Mouse (Mus musculus): Measurements from ENCODE around the gene St6gal1.
A peak's percentile ranks its signal among the peaks of the same experiment; 100 is the strongest.

St6gal1 gene

DNA sequence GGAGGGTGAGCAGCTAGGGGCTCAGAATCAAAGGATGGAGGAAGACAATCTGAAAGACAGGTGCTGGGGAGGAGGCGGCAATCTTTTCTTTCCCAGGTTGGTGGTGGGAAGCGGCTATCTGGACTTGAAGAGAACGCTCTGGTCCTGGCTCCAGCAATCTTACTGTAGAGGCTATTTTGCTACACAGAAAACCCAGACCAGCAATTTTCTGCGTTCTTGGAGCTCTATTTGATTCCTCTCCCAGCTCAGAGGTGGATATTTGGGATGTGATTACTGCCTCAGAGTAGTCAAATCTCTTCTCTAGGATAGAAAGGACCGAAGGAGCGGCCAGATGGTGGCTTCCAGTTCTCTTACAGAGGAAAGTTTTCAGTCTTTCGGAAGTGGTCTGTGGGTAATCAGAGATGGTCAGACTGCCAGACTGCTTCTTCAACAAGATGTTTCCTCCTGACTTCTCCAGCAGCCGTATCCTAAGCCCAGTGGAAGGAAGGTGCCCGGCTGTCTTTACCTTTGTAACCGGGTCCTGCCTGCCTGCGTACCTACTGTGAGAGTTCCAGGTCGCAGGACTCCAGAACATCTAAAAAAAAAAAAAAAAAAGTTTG is 570 bp upstream of the St6gal1 start:
- no peak for DNase-seq

DNA sequence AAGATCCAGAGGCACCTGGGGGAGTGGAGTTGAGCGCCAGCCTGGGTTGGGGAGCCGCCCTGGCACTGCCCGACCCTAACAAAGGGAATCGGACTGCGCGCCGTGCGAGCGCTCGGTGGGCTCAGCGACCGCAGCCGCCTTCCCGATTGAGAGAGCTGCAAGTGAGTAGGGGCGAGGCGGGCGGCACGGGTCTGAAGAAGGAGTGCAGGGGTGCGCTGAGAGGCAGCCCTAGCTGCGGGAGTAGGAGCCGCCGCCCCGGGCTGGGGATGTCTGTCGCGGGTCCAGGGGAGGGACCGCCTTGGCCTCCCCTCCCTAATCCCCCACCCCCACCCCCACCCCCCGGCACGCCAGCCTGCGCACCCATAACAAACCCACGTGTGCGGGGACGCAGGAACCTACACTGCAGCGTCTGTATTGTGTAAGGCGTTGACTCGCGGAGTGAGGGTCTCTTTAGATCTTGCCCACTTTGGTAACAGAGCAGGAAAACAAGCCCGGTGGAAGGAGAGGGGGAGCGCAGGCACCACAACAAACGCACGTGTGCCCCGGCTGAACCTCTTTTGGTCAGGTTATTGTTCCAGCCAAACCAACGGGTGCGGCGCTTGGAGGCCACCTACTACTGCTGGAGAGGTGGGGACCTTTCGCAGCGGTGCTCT is 655 bp downstream of the St6gal1 start:
- DNase-seq = no peak

DNA sequence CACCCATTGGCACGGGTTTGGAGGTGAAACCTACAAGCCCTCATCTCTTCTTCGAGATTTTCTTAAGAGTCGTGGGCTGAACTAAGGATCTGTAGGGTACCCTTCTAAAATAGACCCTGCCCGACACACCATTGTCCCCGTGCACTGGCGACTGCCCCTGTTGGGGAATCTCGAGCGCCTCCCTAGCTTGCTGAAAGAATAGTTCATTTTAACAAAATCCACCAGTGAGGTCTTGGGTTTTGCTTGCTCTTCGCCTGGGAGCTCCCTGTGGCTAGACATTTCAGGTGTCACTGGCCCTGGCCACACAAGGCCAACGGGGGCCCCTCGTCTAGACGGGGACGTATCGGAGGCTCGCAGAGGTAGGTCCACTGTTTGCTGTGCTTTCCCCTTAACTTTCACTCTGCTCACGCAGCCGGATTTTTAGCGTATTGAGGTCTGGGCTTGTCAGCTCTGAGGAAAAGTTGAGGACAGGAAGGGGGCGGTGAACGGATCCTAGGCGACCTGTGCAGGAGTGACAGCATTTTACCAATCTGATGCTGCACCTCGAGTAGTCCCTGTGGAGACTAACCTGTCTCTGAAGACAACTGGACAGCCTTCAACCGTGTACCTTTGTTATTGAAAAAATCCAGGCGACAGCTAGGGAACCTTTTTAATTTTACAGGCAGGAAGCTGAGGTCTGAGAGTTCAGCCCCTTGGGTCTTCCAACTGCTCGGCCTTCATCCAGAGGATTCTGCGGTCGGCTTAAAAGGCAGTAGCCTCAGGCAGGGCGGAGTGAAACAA is 1.5 kb downstream of the St6gal1 start:
- DNase-seq = peak in 1 of 2 experiments; percentile 28

DNA sequence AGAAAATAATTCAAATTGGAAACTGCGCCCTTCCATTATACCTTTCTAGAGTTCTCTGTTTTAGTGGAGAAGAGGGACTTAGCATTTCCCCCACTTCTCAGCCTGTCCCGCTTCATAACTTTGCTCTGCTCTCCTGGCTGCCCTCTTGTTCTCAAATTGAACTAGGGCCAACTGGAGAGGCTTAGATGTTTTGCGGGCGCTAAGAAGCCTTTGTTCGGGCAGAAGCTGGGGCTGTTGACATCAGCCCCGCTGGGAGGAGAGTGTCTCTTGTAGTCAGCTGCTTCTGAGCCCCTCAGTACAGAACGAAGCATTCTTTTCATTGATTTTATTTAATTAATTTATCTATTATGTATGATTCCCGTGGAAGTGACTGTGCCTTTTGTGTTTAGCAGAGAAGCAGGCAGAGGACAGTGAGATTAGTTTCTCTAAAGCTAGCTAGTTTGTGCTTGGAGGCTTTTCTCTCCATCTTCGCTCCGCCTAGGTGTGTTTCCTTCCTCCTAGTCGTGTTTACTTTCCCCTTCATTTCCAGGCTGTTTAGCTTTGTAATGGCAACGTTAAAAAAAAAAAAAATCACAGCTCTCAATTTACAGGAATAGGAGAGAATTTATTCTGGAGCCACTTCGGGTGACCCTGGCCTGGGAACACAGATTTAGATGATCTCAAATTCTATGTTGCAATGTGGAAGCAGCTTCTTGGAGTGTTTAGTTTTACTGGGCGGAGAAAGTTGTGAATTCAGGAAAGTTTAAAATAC is 2.2 kb downstream of the St6gal1 start:
- DNase-seq = peak in 1 of 2 experiments; percentile 12

DNA sequence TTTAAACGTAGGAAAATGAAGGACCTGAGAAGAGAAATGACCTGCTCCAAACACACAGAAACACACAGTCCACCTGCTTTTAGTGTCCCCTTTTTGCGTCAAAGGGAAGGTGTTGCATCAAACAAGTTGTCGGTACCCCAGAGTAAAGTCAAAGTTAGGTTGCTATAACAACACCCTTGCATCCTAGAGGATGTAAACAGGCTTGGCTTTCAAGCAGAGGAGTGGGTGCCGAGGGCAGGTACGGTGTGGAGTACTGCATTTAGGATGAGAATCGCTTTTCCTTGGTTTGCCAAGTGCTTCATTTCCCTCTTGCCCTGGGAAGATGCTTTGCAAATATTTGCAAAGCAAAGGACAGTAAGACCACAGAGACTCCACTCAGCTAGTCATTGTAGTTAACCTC is 3.3 kb downstream of the St6gal1 start:
- DNase-seq = no peak

DNA sequence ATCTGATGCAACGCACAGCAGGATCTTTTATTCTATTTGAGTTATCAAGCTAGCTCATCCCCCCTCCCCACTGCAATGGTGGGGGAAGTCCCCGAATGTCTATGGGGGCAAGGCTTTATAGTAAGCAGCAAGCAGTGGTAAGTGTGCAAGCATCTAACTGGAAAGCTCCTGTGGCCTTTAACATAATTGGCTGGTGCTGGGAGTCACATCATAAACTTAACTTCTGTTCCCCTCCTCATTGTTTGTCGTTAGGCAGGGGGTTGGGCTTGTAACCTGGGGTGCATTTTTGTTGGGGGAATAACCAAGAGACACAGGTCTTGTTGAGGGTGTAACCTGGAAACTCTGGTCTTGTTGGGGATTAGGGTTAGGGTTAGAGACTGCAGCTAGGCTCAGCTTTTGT is 3.9 kb downstream of the St6gal1 start:
- no peak for DNase-seq

DNA sequence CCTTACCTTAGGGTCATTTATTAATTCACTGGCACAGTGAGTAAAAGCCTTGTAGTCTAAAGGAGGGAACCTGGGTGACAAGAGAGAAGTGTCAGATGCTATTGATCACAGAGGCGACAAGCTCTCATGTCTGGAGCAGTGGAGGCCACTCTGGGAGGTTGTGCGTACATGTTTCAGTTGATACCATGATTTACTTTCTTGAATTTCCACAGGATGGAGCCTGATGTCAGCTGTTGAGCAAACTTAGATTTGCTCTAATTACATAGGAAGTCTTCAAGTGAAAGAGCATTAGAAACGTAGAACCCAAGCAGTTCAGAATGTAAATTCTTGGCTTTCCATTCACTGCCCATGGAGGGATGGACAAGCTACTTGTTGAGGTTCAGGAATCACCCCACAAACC is 5.4 kb downstream of the St6gal1 start:
- DNase-seq = no peak

DNA sequence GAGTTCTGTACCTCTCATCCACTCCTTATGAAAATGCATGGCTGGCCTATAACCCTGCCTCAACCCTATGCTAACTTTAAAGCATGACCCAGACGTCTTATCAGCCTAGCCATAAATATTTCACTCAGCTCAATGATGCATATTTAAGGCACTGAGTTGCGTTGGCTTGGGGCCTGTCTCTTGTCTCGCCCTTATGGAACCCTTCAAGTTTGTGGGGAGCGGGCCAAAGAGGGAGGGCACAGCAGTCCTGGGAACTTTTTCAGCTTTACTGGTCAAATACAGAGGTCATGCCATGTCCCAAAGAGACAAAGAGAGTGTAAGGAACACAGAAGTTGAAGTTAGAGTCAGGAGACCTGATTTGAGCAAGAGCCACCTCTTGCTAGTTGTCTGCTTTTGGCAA is 6.6 kb downstream of the St6gal1 start:
- peak in 1 of 2 experiments; percentile 19 for DNase-seq

DNA sequence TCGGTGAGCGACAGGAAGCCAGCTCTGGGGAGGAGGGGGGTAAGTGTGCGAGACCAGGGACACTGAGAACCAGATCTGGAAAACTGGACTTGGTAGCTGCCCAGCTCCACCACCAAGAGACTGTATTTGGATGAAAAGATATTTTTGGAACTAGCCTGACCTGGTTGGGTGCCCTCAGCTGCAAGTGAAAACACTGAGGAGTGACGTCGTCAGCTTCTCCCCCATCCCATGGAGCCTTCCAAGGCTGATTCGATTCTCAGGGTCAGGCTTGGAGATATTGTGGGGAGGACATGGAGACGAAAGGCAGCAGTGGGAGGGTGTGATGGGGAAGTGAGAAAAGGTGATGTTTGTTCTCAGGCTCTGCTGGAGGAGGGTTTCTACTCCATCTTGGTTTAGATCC is 8.2 kb downstream of the St6gal1 start:
- DNase-seq = no peak

DNA sequence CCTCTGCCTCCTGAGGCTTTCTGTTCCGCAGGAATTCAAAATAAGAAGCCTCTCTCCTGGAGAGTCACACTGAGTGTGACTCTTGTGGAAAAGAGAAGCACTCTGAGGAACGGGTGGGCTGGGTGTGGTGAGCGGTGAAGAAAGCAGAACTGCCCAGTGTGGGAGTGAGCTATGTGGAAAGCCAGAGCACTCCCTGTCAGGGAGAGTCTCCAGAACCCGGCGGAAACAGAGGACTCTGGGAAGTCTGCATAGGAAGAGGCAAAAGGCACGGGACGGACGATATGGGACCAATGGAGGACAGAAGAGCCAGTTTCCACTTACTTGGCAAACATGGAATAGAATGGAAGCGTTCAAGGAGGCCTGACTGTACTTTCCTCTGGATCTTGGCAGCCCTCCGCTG is 9.0 kb downstream of the St6gal1 start:
- DNase-seq = no peak

DNA sequence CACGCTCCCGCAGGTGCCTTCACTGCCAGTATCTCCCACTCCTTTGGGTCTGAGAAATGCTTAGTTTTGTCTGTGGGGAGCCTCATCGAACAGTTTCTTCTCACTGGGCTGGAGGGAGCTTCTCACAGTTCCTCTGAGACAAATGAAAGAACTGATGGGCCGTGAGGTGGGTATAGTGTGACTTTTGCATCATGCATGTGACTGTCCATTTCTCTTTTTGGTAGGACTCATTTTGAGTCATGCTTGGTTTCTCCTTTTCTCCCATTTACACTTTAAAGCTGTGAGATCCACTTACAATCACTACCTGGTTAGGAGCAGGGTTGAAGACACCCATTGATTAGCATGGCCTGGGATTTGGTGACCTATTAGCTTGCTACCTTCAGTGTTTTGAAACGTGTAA is 10.0 kb downstream of the St6gal1 start:
- no peak for DNase-seq

DNA sequence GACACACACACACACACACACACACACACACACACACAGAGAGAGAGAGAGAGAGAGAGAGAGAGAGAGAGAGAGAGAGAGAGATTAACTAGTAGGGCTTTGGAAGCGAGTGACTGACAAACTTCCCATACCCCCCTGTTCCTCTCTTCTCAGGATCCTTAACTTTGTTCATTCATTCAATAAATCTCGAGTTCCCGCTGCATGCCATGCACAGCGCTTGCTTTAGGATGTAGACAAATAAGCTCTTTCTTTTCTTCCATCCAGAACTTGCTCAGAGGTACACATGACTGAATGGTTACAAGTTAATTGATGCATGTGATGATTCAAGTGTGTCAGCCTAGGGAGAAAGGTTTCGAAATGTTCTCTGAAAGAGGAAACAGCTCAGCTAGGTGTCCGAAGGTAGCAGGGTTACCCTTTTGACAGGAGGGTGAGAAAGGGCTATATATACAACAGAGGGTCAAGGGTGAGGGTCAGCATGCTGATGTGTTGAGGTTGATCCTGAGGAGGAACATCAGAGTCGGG is 10.7 kb downstream of the St6gal1 start:
- no peak for DNase-seq

DNA sequence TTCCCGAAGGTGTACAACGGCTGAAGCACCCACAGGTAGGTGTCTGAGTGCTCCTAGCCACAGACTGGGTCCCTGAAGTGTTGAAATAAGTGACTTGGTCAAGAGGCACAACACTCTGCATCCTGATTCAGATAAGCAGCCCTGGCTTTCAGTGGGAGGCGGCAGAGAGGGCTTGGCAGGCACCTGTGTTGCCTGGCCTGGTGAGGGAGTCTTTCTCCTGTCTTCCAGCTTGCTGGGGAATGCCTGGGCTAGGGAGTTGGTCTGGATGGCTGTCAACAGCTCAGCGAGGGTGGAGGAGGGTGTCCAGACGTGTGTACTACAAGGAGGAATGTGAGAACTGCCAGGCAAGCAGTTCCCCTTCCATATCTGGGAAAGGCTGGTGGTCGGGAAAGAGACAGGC is 15.0 kb downstream of the St6gal1 start:
- DNase-seq = no peak

DNA sequence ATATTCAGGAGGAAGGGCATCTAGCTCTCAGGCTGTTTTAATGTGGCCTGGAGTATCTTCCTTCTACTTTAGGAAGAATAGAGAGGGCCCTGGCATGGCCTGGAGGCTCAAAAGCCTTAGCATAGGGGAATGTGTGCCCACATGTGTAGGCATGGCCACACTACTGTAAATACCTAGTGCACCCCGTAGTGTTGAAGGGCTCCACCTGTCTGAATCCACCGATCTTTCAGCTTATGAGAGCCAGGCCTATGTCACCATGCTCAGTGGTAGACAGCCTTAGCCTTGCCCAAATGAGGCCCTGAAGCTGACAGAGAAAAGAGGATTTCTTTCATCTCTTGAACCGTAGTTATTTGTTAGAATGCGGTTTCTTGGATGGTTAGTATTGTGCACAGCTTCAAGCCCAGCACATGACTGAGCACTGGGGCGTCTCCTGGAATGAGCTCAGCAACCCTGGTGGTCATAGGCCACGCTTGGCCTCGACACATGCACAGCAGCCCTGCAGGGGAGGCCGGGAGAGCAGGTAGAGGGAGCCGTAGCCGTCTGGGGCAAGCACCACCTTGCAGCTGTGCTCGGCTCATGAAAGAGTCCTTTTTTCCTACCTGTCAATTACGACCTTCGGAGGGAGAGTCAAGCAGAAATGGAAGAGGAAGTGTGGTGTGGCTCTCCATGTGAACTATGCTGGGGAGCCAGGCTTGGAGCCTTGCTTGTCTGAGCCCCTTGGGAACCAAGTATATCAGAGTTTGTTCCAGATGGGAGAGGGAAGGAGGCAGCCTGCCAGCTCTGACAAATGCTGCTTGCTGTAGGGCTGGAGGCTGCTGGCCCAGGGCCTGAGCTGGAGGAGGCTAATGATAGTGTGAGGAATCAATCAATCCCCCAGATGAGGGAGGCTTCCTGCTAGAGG is 15.8 kb downstream of the St6gal1 start:
- peak; percentile 66 to 68 for DNase-seq

DNA sequence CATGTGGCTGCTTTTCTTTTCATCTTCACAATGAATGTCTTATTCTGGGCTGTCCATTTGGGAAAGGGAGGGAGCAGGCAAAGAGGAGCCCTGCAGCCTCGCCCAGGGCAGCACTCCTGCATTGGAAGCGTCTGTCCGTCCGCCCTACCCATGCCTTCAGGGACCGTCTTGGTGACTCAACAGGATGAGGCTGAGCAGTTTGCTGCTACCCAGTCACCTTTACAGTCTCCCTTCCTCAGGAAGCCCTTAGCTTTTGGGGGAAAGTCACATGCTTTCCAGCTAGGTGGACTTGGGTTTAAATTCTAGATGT is 16.4 kb downstream of the St6gal1 start:
- DNase-seq = no peak

DNA sequence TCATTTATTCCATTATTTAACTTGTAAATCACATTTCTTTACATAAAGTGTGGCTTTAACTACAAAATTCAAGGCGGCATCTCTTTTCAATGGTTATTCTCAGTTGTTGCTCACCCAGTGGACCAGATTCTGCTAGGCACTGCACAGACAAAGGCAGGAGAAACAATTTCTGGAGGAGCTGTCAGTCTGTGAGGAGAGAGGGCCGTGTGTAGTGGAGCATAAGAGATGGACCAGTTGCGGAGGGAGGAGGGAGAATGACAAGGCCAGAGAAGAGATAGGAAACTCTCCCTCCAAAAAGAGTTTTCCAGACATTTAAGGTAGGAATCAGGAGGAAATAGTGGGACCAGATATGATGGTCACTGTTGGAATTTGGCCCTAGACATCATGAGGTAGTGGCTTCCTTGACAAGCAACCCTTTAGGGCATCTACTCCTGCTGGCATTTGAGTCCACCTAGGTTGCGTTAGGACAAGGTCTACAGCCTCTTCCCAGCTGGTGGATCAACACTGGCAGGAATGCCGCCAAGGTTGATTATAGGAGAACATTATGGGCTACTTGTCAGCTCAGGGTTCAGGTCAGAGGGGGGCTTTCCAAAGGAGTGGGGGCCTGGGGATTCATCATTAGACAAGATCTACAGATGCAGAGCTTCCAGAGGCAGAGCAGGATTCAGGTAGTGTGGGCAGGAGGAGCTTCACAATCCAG is 19.3 kb downstream of the St6gal1 start:
- no peak for DNase-seq

DNA sequence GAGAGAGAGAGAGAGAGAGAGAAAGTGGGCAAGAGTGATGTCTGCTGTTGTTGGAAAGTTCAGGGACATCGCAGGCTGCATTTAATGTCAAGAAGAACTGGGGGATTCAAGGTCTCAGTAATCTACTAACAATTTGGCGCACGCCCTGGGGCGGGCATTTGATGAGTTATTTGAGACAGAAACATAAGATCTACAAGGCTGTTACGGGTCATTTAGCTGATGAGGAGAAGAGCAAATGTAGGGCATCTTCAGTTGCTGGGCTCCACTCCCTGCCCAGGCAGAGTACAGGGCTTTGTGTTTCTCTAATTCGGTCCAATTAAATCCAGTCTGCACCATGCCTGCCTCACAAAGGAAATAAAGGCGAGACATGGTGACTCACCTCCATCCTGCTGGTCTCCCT is 19.9 kb downstream of the St6gal1 start:
- DNase-seq = no peak

DNA sequence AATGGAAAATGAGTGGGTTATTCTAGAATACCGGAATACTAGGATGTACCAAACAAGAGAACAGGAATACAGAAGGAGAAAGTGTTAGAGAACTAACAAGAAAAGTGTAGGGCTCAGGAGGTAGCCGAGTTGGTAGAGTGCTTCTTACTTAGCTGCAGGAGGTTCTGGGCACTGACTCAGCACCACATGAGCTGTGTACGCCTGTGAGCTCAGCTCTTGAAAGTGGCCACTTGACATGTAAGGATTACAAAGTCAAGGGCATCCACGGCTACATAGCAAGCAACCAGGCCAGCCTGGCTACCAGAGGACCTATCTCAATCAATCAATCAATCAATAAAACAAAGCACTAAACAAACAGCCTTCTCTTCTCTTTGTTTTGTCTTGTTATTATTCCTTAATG is 24.7 kb downstream of the St6gal1 start:
- no peak for DNase-seq

DNA sequence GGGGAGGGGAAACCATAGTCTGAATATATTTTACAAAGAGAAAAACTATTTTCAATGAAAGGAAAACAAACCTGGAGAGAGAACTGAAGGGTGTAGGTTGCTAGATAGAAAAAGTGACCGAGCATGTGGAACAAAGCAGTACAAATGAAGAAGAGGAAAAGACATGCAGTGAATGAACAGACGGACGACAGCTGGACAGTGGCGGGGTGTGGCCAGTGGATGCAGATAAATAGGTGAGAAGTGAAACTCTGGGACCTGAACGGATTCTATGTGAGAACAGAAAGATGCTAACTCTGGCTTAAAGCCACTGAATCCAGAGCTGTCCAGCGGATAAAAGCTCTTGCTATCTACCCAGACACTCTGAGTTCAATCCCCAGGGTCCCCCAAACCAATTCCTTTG is 25.2 kb downstream of the St6gal1 start:
- no peak for DNase-seq

DNA sequence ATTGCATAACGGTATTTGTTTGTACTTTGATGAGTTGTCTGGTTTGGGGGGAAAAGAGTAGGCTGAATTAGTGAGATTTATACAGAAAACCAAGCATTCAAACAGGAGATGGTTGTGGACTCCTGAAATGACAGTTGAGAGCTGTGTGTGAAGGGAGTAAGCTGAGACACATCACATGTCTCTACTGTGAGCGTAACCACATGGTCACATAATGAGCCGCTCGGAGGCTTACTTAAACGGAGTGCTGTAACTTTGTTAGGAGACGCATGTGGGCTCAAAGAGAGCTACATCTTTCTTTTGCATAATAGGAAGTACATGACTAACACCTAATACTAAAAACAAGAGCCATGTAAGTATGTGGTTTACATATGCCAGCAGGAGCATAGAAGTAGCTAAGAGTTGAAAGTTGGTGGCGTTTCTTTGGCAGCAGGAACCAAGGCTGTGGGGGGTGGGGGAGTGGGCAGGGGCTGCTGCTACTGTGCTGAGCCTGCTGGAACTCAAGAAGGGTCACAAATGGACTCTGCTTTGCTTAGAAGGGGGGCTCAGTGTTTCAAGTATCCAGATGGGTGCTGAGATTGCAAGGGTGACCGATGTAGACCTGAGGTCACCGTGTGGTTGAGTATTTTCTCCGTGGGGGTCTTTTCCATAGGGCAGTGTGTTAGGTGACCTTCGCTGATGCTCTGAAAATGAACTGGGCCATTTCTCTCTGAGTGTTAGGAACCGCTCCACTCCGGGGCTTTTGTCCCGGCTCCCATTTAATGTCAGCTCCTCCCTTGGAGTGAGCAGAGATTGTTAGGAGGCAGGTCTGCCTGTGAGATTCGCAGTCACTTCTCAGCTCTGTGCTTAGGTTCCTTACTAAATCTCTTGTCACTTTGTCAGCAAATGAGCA is 26.3 kb downstream of the St6gal1 start:
- no peak for DNase-seq

DNA sequence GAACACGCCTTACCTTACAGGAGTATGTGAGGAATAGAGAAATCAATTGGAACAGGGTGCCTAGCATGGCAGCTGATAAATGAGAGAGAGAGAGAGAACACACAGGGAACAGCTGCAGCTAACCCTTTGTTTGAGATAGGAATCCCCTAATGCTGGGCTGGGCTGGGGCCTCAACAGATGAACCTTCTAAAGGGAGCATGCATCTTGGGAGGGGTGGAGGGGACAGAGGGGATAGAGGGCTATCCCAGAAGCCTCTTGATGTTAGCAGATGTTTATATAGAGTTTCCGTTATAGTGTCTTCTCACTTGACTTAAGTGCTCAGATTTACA is 26.9 kb downstream of the St6gal1 start:
- no peak for DNase-seq
